Mouse (Mus musculus) T-cell, adult 2 months (primary cell): ENCODE results near the gene Gabra6.

ENCODE experiments used
- DNase-seq: peaks from one replicate; pipeline ENCODE4 v3.0.0; 2022; ENCODE audit warnings: low spot score

The Gabra6 gene

GRCm38 (mm10) chr11:42320882-42321281 is at the start of gene Gabra6:
TSS of gene Gabra6 (minus strand) at chr11:42321072.
- DNase-seq = no peak

GRCm38 (mm10) chr11:42365544-42365943 is 44.7 kb upstream of the Gabra6 start:
- DNase-seq = no peak

GRCm38 (mm10) chr11:42332121-42332520 is 11.2 kb upstream of the Gabra6 start:
- DNase-seq = no peak

- no peak for DNase-seq
These were observed 5.4 kb upstream of the Gabra6 start for GRCm38 (mm10) chr11:42326262-42326661.

- DNase-seq = no peak
These were observed 688 bp upstream of the Gabra6 start for GRCm38 (mm10) chr11:42321560-42321959.

- no peak for DNase-seq
These were observed 1.4 kb downstream of the Gabra6 start for GRCm38 (mm10) chr11:42319521-42319920.

GRCm38 (mm10) chr11:42319101-42319500 is 1.8 kb downstream of the Gabra6 start:
- DNase-seq = no peak

- DNase-seq = no peak
These were observed 2.9 kb downstream of the Gabra6 start for GRCm38 (mm10) chr11:42317985-42318384.

- DNase-seq = no peak
These were observed 6.0 kb downstream of the Gabra6 start for GRCm38 (mm10) chr11:42314850-42315249.

- no peak for DNase-seq
These were observed 10.0 kb downstream of the Gabra6 start for GRCm38 (mm10) chr11:42310892-42311291.

GRCm38 (mm10) chr11:42309086-42309485 is 11.8 kb downstream of the Gabra6 start:
- no peak for DNase-seq

GRCm38 (mm10) chr11:42306095-42306494 is 14.8 kb downstream of the Gabra6 start:
- no peak for DNase-seq

GRCm38 (mm10) chr11:42258978-42259377 is 61.9 kb downstream of the Gabra6 start:
- DNase-seq = no peak
